Mouse (Mus musculus): ENCODE data around the gene Rsph14.

DNA sequence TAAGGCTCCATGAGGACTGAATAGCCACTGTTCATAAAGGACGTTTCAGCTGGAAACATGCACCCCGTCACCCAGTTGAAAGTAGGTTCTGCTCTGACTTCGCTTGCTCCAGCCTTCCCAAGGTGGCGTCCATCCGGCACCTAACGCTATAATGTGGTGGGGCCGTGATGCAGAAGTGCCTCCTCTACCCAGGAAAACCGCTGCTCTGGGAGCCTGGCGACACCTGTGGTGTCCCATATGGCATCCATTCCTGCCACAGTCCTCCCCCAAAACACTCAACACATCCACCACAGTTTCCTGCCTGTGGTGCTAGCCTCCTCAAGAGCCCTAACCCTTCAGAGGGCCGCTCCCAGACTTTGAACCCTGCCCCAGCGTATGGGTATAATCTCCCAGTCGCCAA, 51.2 kb downstream of the Rsph14 start:
- TF ChIP-seq CTCF (IDR thresholded peaks at IDR 0.05; ENCODE audit: insufficient read depth, low read length) (no peak), POLR2A (IDR thresholded peaks at IDR 0.05; ENCODE audit: borderline replicate concordance, extremely low read depth, low read depth, low read length) (no peak)
